Comparison of ENCODE assay signal across 20 mouse cellular contexts in the genomic region with DNA sequence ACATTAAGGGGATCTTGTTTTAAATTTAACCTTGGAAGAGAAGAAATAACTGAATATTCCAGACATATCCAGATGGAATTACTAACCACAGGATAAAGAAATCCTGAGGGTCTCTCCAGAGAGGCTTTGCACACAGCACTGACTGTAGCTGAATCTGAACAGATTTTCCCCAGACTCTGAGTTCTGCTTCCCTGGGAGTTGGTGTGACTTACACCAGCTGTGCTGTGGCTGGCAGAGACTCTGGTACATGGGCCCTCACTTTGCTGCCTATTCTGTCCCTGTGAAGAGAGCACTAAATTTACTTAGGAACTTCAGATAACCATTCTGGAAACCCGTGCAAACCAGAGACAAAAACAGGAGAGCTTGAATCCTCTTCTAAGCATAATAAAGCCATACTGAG. TPM values are rescaled to one million over a fixed set of nuclear protein-coding genes. Genes with fewer than 3 reads are reported as not detected.
DNase-seq lines count a peak whose midpoint lies in the region; ATAC-seq lines count a peak whose summit lies in the region.
"Had no signal": no experiment of that assay in that cellular context is flagged by ENCODE, and none has a peak within 500 bp of the region (broad histone marks: within the 10 kb centered on the region; RNA-seq: fewer than 3 reads in every experiment).

No protein-coding gene starts in this region.

- no peaks in the 10 kb centered on the region for H3K4me1 ChIP-seq in embryonic facial prominence, embryonic 14.5 days (ENCODE audit: control insufficient read depth, insufficient read depth, low read length)
- H3K4me1 ChIP-seq in embryonic facial prominence, embryonic 10.5 days = no peaks in the 10 kb centered on the region
- H3K4me1 ChIP-seq: limb, embryonic 12.5 days; midbrain, embryonic 15.5 days had no signal

- H3K4me2 ChIP-seq in embryonic facial prominence, embryonic 14.5 days (ENCODE audit: low read depth, low read length) = no peak overlapping the region
- H3K4me2 ChIP-seq: limb, embryonic 12.5 days; midbrain, embryonic 15.5 days had no signal

- no peaks in the 10 kb centered on the region for H3K36me3 ChIP-seq in embryonic facial prominence, embryonic 14.5 days (ENCODE audit: control insufficient read depth, insufficient read depth, low read length)
- no peaks in the 10 kb centered on the region for H3K36me3 ChIP-seq in embryonic facial prominence, embryonic 10.5 days (replicated peaks)
- H3K36me3 ChIP-seq: limb, embryonic 12.5 days; midbrain, embryonic 15.5 days had no signal

- H3K9me3 ChIP-seq in embryonic facial prominence, embryonic 14.5 days (ENCODE audit: control insufficient read depth, low read length) = no peaks in the 10 kb centered on the region
- H3K9me3 ChIP-seq in embryonic facial prominence, embryonic 10.5 days = no peaks in the 10 kb centered on the region
- H3K9me3 ChIP-seq: limb, embryonic 12.5 days; midbrain, embryonic 15.5 days had no signal

- DNase-seq in embryonic facial prominence, embryonic 14.5 days (ENCODE audit: low spot score) = peak; percentile 58
- DNase-seq in embryonic facial prominence, embryonic 10.5 days (ENCODE audit: low spot score) = no peak
- peak; percentile 50 to 65 for DNase-seq in frontal cortex, postnatal 14 days (ENCODE audit: low spot score in 2 of 2)
- DNase-seq in layer of hippocampus, postnatal 36 days = peak; percentile 28 to 60
- DNase-seq in right cerebral cortex, postnatal 10 days (ENCODE audit: low spot score in 2 of 2) = peak; percentile 72 to 86
- no peak for DNase-seq in urinary bladder, adult 18-20 months (ENCODE audit: low spot score in 2 of 2)
- no peak for DNase-seq in ovary, postnatal 36 days (ENCODE audit: low spot score)
- no peak for DNase-seq in heart, adult 11 months
- DNase-seq: heart, adult 18-20 months; heart, postnatal 14 days had no signal

- no peaks in the 10 kb centered on the region for H3K27me3 ChIP-seq in embryonic facial prominence, embryonic 14.5 days (replicated peaks; ENCODE audit: control insufficient read depth, insufficient read depth, low read length)
- no peaks in the 10 kb centered on the region for H3K27me3 ChIP-seq in embryonic facial prominence, embryonic 10.5 days (replicated peaks; ENCODE audit: low read depth, poor library complexity, severe bottlenecking)
- H3K27me3 ChIP-seq: limb, embryonic 12.5 days; midbrain, embryonic 15.5 days had no signal

- H3K4me3 ChIP-seq in embryonic facial prominence, embryonic 14.5 days (ENCODE audit: low read depth, low read length) = no peak overlapping the region
- H3K4me3 ChIP-seq in embryonic facial prominence, embryonic 10.5 days = no peak overlapping the region
- H3K4me3 ChIP-seq: limb, embryonic 12.5 days; midbrain, embryonic 15.5 days had no signal

- H3K9ac ChIP-seq in embryonic facial prominence, embryonic 14.5 days (ENCODE audit: low read depth, low read length) = no peak overlapping the region
- H3K9ac ChIP-seq: limb, embryonic 12.5 days; midbrain, embryonic 15.5 days had no signal

- peak; percentile 80 for ATAC-seq in embryonic facial prominence, embryonic 14.5 days (ENCODE audit: low read depth)
- ATAC-seq: inflammation-experienced regulatory T-cells, adult 6 months; midbrain, embryonic 15.5 days; Patski had no signal

- no peak overlapping the region for H3K27ac ChIP-seq in embryonic facial prominence, embryonic 14.5 days (replicated peaks; ENCODE audit: low read depth, low read length)
- no peak overlapping the region for H3K27ac ChIP-seq in embryonic facial prominence, embryonic 10.5 days (replicated peaks)
- H3K27ac ChIP-seq: limb, embryonic 12.5 days; macrophage; midbrain, embryonic 15.5 days; stomach, postnatal 0 days had no signal

- WGBS in embryonic facial prominence, embryonic 14.5 days = 50% methylated on average over 1 of the region's 1 CpGs
- WGBS in embryonic facial prominence, embryonic 10.5 days = 68% methylated on average over 1 of the region's 1 CpGs

RNA-seq across cellular contexts. Expression of gene Fam81b, which starts 46.1 kb away (rescaled TPM):
- 0.17 and 1.6 TPM in 2 replicates for polyA plus RNA-seq in embryonic facial prominence, embryonic 14.5 days (2014; fragmentation: Nextera tagmentation; extraction: Ambion mirVana)
- polyA plus RNA-seq in embryonic facial prominence, embryonic 10.5 days (2016; fragmentation: Nextera tagmentation; extraction: Ambion mirVana) = not detected in 2 replicates
- not detected for total RNA-seq in layer of hippocampus, postnatal 36 days (2021)
- total RNA-seq: common myeloid progenitor, adult 5-6 weeks; heart, adult 18-20 months; heart, postnatal 14 days had no signal
- polyA plus RNA-seq: inflammation-experienced regulatory T-cells, adult 6 months; kidney, embryonic 16.5 days; limb, embryonic 12.5 days; liver, embryonic 16.5 days; macrophage; Patski; small intestine, adult 2 months; stomach, postnatal 0 days had no signal

Comparison
In these comparisons a context has a peak if more than half of its experiments do, and no peak if none do; other contexts are left out.
1. DNase-seq: peak in embryonic facial prominence, embryonic 14.5 days (single experiment), frontal cortex, postnatal 14 days (2 of 2), layer of hippocampus, postnatal 36 days (2 of 2) and right cerebral cortex, postnatal 10 days (2 of 2); none in embryonic facial prominence, embryonic 10.5 days (single experiment), urinary bladder, adult 18-20 months (0 of 2), ovary, postnatal 36 days (single experiment) and heart, adult 11 months (single experiment).